Mouse (Mus musculus): ENCODE data around the gene Gna13.

- no peak for TF ChIP-seq CTCF (IDR thresholded peaks at IDR 0.05; ENCODE audit: low read depth)
- TF ChIP-seq EP300 (optimal IDR thresholded peaks at IDR 0.05) = no peak
Measured at GRCm38 (mm10) chr11:109378051-109378450, 15.4 kb downstream of the Gna13 start.
